Mouse (Mus musculus) CH12.LX (cell line): ENCODE results near the gene Cenpk.

Experiments used
- BHLHE40 ChIP-seq: IDR thresholded peaks from 2 replicates; pipeline ENCODE4 v1.6.1; 2011; ENCODE audit warnings: mild to moderate bottlenecking, low read depth, low read length, improper control_type of control experiment
- CHD2 ChIP-seq: IDR thresholded peaks from 2 replicates; pipeline ENCODE4 v1.6.1; 2011; ENCODE audit warnings: low read length, improper control_type of control experiment
- CTCF ChIP-seq, 2 experiments: IDR thresholded peaks in 1 of 2; conservative IDR thresholded peaks in 1 of 2; 2 replicates each; pipeline ENCODE4 v1.5.1; 2011 to 2012; ENCODE audit warnings: low read depth in 2 of 2, low read length in 2 of 2, improper control_type of control experiment in 1 of 2, inconsistent platforms in 1 of 2, mild to moderate bottlenecking in 1 of 2, moderate library complexity in 1 of 2
- E2F4 ChIP-seq: IDR thresholded peaks from 2 replicates; pipeline ENCODE4 v1.6.1; 2011; ENCODE audit warnings: low read depth, low read length, improper control_type of control experiment; ENCODE audit not compliant: insufficient replicate concordance
- ELF1 ChIP-seq: IDR thresholded peaks from 2 replicates; pipeline ENCODE4 v1.6.1; 2014; ENCODE audit warnings: low read depth, mild to moderate bottlenecking, inconsistent platforms, low read length, improper control_type of control experiment
- EP300 ChIP-seq: IDR thresholded peaks from 2 replicates; pipeline ENCODE4 v1.6.1; 2011; ENCODE audit warnings: low read length, improper control_type of control experiment
- ETS1 ChIP-seq: conservative IDR thresholded peaks from 2 replicates; pipeline ENCODE4 v1.6.1; 2012; ENCODE audit warnings: low read depth, mild to moderate bottlenecking, inconsistent platforms, low read length, improper control_type of control experiment, moderate library complexity
- JUND ChIP-seq: conservative IDR thresholded peaks from 2 replicates; pipeline ENCODE4 v1.6.1; 2011; ENCODE audit warnings: low read depth, low read length, improper control_type of control experiment
- MAX ChIP-seq: IDR thresholded peaks from 2 replicates; pipeline ENCODE4 v1.6.1; 2011; ENCODE audit warnings: low read length, improper control_type of control experiment
- MAZ ChIP-seq: IDR thresholded peaks from 2 replicates; pipeline ENCODE4 v1.6.1; 2012; ENCODE audit warnings: low read depth, mild to moderate bottlenecking, inconsistent platforms, low read length, improper control_type of control experiment, moderate library complexity
- MEF2A ChIP-seq: IDR thresholded peaks from 2 replicates; pipeline ENCODE4 v1.6.1; 2014; ENCODE audit warnings: low read depth, mild to moderate bottlenecking, inconsistent platforms, low read length, improper control_type of control experiment, borderline replicate concordance
- POLR2A ChIP-seq: IDR thresholded peaks from 2 replicates; pipeline ENCODE4 v1.6.1; 2011; ENCODE audit warnings: low read depth, mild to moderate bottlenecking, improper control_type of control experiment, low read length
- POLR2AphosphoS2 ChIP-seq: IDR thresholded peaks from 2 replicates; pipeline ENCODE4 v1.6.1; 2011; ENCODE audit warnings: low read depth, low read length, improper control_type of control experiment
- USF1 ChIP-seq: IDR thresholded peaks from 2 replicates; pipeline ENCODE4 v1.6.1; 2014; ENCODE audit warnings: low read depth, mild to moderate bottlenecking, inconsistent platforms, low read length, improper control_type of control experiment

DNA sequence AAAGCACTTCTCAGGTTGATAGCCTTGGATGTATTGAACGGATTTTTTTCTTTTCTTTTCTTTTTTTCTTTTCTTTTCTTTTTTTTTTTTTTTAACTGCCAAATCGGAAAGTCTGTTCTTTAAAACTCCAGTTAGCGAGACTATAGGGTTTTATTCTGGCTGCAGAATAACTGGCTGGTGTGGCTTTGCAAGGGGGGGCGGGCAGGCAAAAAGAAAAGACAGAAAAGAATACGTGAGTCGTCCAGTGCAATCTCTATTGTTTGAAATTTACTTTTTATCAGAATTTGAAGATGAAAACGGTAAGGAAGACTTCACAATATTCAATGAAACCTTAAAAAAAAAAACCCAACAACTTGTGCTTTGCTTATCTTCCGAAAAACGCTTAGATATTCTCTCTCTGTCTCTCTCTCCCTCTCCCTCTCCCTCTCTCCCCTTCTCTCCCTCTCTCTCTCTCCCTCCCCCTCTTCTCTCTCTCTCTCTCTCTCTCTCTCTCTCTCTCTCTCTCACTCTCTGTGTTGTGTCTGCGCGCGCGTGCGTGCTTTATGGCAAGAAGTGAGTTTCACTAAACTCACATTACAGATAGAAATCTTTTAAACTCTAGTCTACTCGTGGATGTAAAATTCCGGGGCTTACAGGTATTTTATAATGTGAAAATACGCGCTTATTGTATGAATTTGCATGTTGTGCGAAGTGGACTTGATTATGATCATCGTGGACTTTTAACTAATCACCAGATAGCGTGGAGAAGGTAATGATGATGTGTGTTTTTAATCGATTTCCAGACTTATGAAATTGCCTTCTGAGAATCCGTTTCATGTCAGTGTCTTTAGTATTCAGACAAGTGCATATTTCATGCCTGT lies 59.2 kb downstream of the Cenpk start, which contains the start of gene Adamts6:
- no peak for TF ChIP-seq POLR2AphosphoS2
- no peak for TF ChIP-seq MAZ
- TF ChIP-seq CTCF (conservative IDR thresholded peaks at IDR 0.05 in 1 of 2, IDR thresholded peaks at IDR 0.05 in 1 of 2; ENCODE audit: low read depth in 2 of 2, low read length in 2 of 2), result no peak
- no peak for TF ChIP-seq CHD2
- TF ChIP-seq POLR2A, result no peak
- TF ChIP-seq EP300, result no peak
- TF ChIP-seq JUND, result no peak; the same call in 1 of the 2 replicates
- TF ChIP-seq MAX, result no peak
- no peak for TF ChIP-seq ETS1
- TF ChIP-seq BHLHE40, result no peak
- TF ChIP-seq ELF1, result no peak
- no peak for TF ChIP-seq E2F4
- TF ChIP-seq USF1, result no peak
- no peak for TF ChIP-seq MEF2A
